In genomic region chr3:27690030-27690429, GRCm38 (mm10) we compare ENCODE assay signal across 8 mouse cellular contexts. TPM values are rescaled to one million over a fixed set of nuclear protein-coding genes. Genes with fewer than 3 reads are reported as not detected.
DNase-seq lines count a peak whose midpoint lies in the region; ATAC-seq and TF ChIP-seq lines count a peak whose summit lies in the region.

No protein-coding gene starts in this region.

- TF ChIP-seq CTCF in intestine, postnatal 0 days (IDR thresholded peaks at IDR 0.05; ENCODE audit: low read depth): peak; percentile 29; the same call in 1 of the 2 replicates

- peak; percentile 72 for ATAC-seq in intestine, postnatal 0 days
- ATAC-seq in lung, embryonic 15.5 days (ENCODE audit: borderline replicate concordance, extremely low read depth, low FRiP score, low TSS enrichment): peak; percentile 78
- peak; percentile 59 for ATAC-seq in stomach, embryonic 15.5 days (ENCODE audit: insufficient read depth, low FRiP score, low read depth)
- ATAC-seq in CD4-positive, CD25-positive, alpha-beta regulatory T cell, adult 4 months: no peak

- H3K4me3 ChIP-seq in intestine, postnatal 0 days (ENCODE audit: low read depth, low read length): no peak overlapping the region
- H3K4me3 ChIP-seq in lung, embryonic 15.5 days: no peak overlapping the region
- H3K4me3 ChIP-seq in stomach, embryonic 15.5 days (replicated peaks): no peak overlapping the region

- H3K4me2 ChIP-seq in intestine, postnatal 0 days (replicated peaks; ENCODE audit: low read depth): peak overlapping the region; percentile 41
- H3K4me2 ChIP-seq in lung, embryonic 15.5 days: peak overlapping the region; percentile 46
- H3K4me2 ChIP-seq in stomach, embryonic 15.5 days: peak overlapping the region; percentile 27; the same call in 1 of the 2 replicates

- peaks cover 25% of the 10 kb centered on the region for H3K4me1 ChIP-seq in intestine, postnatal 0 days (replicated peaks; ENCODE audit: control insufficient read depth, insufficient read depth, low read length)
- H3K4me1 ChIP-seq in lung, embryonic 15.5 days: peaks cover 82% of the 10 kb centered on the region
- H3K4me1 ChIP-seq in stomach, embryonic 15.5 days: peaks cover 43% of the 10 kb centered on the region

- no peaks in the 10 kb centered on the region for H3K36me3 ChIP-seq in intestine, postnatal 0 days (ENCODE audit: control insufficient read depth, insufficient read depth)
- H3K36me3 ChIP-seq in lung, embryonic 15.5 days: no peaks in the 10 kb centered on the region
- H3K36me3 ChIP-seq in stomach, embryonic 15.5 days: no peaks in the 10 kb centered on the region

- no peaks in the 10 kb centered on the region for H3K9me3 ChIP-seq in intestine, postnatal 0 days (ENCODE audit: control insufficient read depth)
- H3K9me3 ChIP-seq in lung, embryonic 15.5 days: no peaks in the 10 kb centered on the region
- H3K9me3 ChIP-seq in stomach, embryonic 15.5 days: no peaks in the 10 kb centered on the region

- no peaks in the 10 kb centered on the region for H3K27me3 ChIP-seq in intestine, postnatal 0 days (replicated peaks; ENCODE audit: control insufficient read depth, insufficient read depth, low read length)
- H3K27me3 ChIP-seq in lung, embryonic 15.5 days: no peaks in the 10 kb centered on the region
- no peaks in the 10 kb centered on the region for H3K27me3 ChIP-seq in stomach, embryonic 15.5 days (replicated peaks)

- peak; percentile 77 for DNase-seq in layer of hippocampus, adult 9-11 months
- DNase-seq in layer of hippocampus, adult 8-10 months (ENCODE audit: low spot score in 2 of 2): no peak
- peak; percentile 83 to 94 for DNase-seq in adrenal gland, adult (ENCODE audit: inconsistent age in 2 of 2, low spot score in 1 of 2)
- DNase-seq in gastrocnemius, adult 8-10 months (ENCODE audit: low spot score in 2 of 2): peak; percentile 52 to 54

- H3K27ac ChIP-seq in intestine, postnatal 0 days (ENCODE audit: low read depth, low read length): peak overlapping the region; percentile 35; the same call in 1 of the 2 replicates
- peak overlapping the region; percentile 93 for H3K27ac ChIP-seq in lung, embryonic 15.5 days
- peak overlapping the region; percentile 83 for H3K27ac ChIP-seq in stomach, embryonic 15.5 days

- WGBS in intestine, postnatal 0 days: 21% methylated on average over 6 of the region's 6 CpGs
- WGBS in lung, embryonic 15.5 days: 14% methylated on average over 6 of the region's 6 CpGs
- 34% methylated on average over 6 of the region's 6 CpGs for WGBS in stomach, embryonic 15.5 days

- H3K9ac ChIP-seq in intestine, postnatal 0 days (ENCODE audit: low read depth, low read length): no peak overlapping the region
- no peak overlapping the region for H3K9ac ChIP-seq in lung, embryonic 15.5 days
- H3K9ac ChIP-seq in stomach, embryonic 15.5 days: no peak overlapping the region

RNA-seq across cellular contexts. Expression of gene Fndc3b, which starts 21.1 kb away (rescaled TPM):
- total RNA-seq in layer of hippocampus, adult 8-10 months (2022): 10 to 100 TPM; 17.7 to 23.4 (median 21.2) TPM
- total RNA-seq in gastrocnemius, adult 8-10 months (2022): 10 to 100 TPM in 3 of 4 experiments, 1 to 10 TPM in 1; 9.2 to 12.6 (median 11.2) TPM
- 13.3 and 14.9 TPM in 2 replicates for polyA plus RNA-seq in intestine, postnatal 0 days (2015; fragmentation: Nextera tagmentation; extraction: Ambion mirVana)
- 33.5 and 35.7 TPM in 2 replicates for polyA plus RNA-seq in lung, embryonic 15.5 days (2015; fragmentation: Nextera tagmentation; extraction: Ambion mirVana)
- 24.5 and 27.1 TPM in 2 replicates for polyA plus RNA-seq in stomach, embryonic 15.5 days (2015; fragmentation: Nextera tagmentation; extraction: Ambion mirVana)
- polyA plus RNA-seq in CD4-positive, CD25-positive, alpha-beta regulatory T cell, adult 4 months (2017; shearing (Covaris generic)): under 1 TPM; 0.28 to 0.51 TPM

Comparison
In these comparisons a context has a peak if more than half of its experiments do, and no peak if none do; other contexts are left out.
1. DNase-seq: peak in layer of hippocampus, adult 9-11 months (single experiment), adrenal gland, adult (2 of 2) and gastrocnemius, adult 8-10 months (2 of 2); none in layer of hippocampus, adult 8-10 months (0 of 2).
2. H3K27ac ChIP-seq: peak in every context shown above with its lines; median percentile 93 in lung, embryonic 15.5 days; 83 in stomach, embryonic 15.5 days; 35 in intestine, postnatal 0 days.
3. Peak in every context shown above with its lines, with median percentiles within 50 percentile points of each other: H3K4me2 ChIP-seq.